Mouse (Mus musculus) cerebellum, adult 2 months (tissue): ENCODE measurements at regions not wholly inside any gene's neighbourhood (a gene's known extent, or its start where the extent isn't known, plus 50 kb on each side); places are given as distances from the start of the nearest gene placed in this dataset.

Experiments
- DNase-seq, 2 experiments: peaks; one replicate each; pipeline ENCODE4 v3.0.0; 2021
- H3K27ac ChIP-seq: fragments of 200-500 bp; 2 replicates; pipeline ENCODE4 v1.5.1; 2012; ENCODE audit warnings: low read length, control low read depth, inconsistent platforms; ENCODE audit not compliant: insufficient read depth
- H3K27me3 ChIP-seq: fragments of 200-500 bp; 2 replicates; pipeline ENCODE4 v1.6.1; 2012; ENCODE audit warnings: inconsistent platforms, mild to moderate bottlenecking, low read length, moderate library complexity; ENCODE audit not compliant: control insufficient read depth, insufficient read depth
- H3K4me1 ChIP-seq: fragments of 200-500 bp; 2 replicates; pipeline ENCODE4 v1.6.1; 2011; ENCODE audit warnings: low read length; ENCODE audit not compliant: control insufficient read depth, insufficient read depth
- H3K4me3 ChIP-seq: fragments of 200-500 bp; replicated peaks from 2 replicates; pipeline ENCODE3; 2011; ENCODE audit warnings: mild to moderate bottlenecking, low read depth, low read length, control low read depth; ENCODE audit not compliant: insufficient read depth
- CTCF ChIP-seq: fragments of 200-500 bp; IDR thresholded peaks from 2 replicates; pipeline ENCODE4 v1.5.1; 2011; ENCODE audit warnings: low read depth, mild to moderate bottlenecking, control low read depth, low read length, moderate library complexity, borderline replicate concordance; ENCODE audit not compliant: insufficient read depth
- POLR2A ChIP-seq: fragments of 200-500 bp; IDR thresholded peaks from 2 replicates; pipeline ENCODE4 v1.6.1; 2011; ENCODE audit warnings: low read length, control low read depth, borderline replicate concordance; ENCODE audit not compliant: insufficient read depth
- WGBS: fragments of 180-500 bp; shearing (Covaris S2); methylation state at CpG from one replicate; pipeline ENCODE4 v1.1.7; 2018; 5-methylcytosine and 5-hydroxymethylcytosine counted together

GRCm38 (mm10) chr17:82516850-82517249 is 698.2 kb upstream of the Pkdcc start:
- H3K27ac ChIP-seq = no peak overlapping the region
- TF ChIP-seq POLR2A = no peak
- no peak overlapping the region for H3K4me3 ChIP-seq
- no peaks in the 10 kb centered on the region for H3K4me1 ChIP-seq
- 69% methylated on average over 3 of the region's 3 CpGs for WGBS
- DNase-seq = no peak
- no peaks in the 10 kb centered on the region for H3K27me3 ChIP-seq

GRCm38 (mm10) chr17:82513816-82514215 is 701.3 kb upstream of the Pkdcc start:
- Histone ChIP-seq H3K4me1 (no peaks in the 10 kb centered on the region), H3K4me3 (no peak overlapping the region), H3K27me3 (no peaks in the 10 kb centered on the region), H3K27ac (no peak overlapping the region)
- WGBS = 86% methylated on average over 2 of the region's 2 CpGs
- no peak for DNase-seq
- TF ChIP-seq POLR2A (no peak), CTCF (no peak)

- WGBS = 84% methylated on average over 3 of the region's 3 CpGs
- no peaks in the 10 kb centered on the region for H3K4me1 ChIP-seq
- H3K27me3 ChIP-seq = no peaks in the 10 kb centered on the region
- TF ChIP-seq CTCF (no peak), POLR2A (no peak)
- no peak overlapping the region for H3K27ac ChIP-seq
- no peak overlapping the region for H3K4me3 ChIP-seq
- no peak for DNase-seq
These were observed 710.8 kb upstream of the Pkdcc start for GRCm38 (mm10) chr17:82504291-82504690.

GRCm38 (mm10) chr17:82485544-82485943 is 729.5 kb upstream of the Pkdcc start:
- H3K4me3 ChIP-seq = no peak overlapping the region
- H3K4me1 ChIP-seq = no peaks in the 10 kb centered on the region
- H3K27me3 ChIP-seq = no peaks in the 10 kb centered on the region
- no peak for TF ChIP-seq CTCF
- no peak for TF ChIP-seq POLR2A
- 78% methylated on average over 3 of the region's 3 CpGs for WGBS
- no peak overlapping the region for H3K27ac ChIP-seq
- DNase-seq = no peak

GRCm38 (mm10) chr17:82484609-82485008 is 730.5 kb upstream of the Pkdcc start:
- no peak for DNase-seq
- no peak overlapping the region for H3K4me3 ChIP-seq
- no peaks in the 10 kb centered on the region for H3K27me3 ChIP-seq
- TF ChIP-seq POLR2A (no peak), CTCF (no peak)
- H3K27ac ChIP-seq = no peak overlapping the region
- no peaks in the 10 kb centered on the region for H3K4me1 ChIP-seq
- WGBS = 93% methylated on average over 6 of the region's 6 CpGs

- TF ChIP-seq POLR2A = no peak
- TF ChIP-seq CTCF = no peak
- WGBS = 83% methylated on average over 5 of the region's 5 CpGs
- no peaks in the 10 kb centered on the region for H3K4me1 ChIP-seq
These were observed 719.8 kb upstream of the Slc8a1 start for GRCm38 (mm10) chr17:82457972-82458371.

GRCm38 (mm10) chr17:82453847-82454246 is 715.7 kb upstream of the Slc8a1 start:
- H3K4me1 ChIP-seq = no peaks in the 10 kb centered on the region
- no peaks in the 10 kb centered on the region for H3K27me3 ChIP-seq
- WGBS = 16% methylated on average over 1 of the region's 1 CpGs
- TF ChIP-seq POLR2A = no peak
- no peak overlapping the region for H3K4me3 ChIP-seq
- no peak overlapping the region for H3K27ac ChIP-seq
- DNase-seq = no peak

More at GRCm38 (mm10) chr17:82457972-82458371, 719.8 kb upstream of the Slc8a1 start:
- H3K4me3 ChIP-seq = no peak overlapping the region
- H3K27ac ChIP-seq = no peak overlapping the region
- DNase-seq = no peak
- no peaks in the 10 kb centered on the region for H3K27me3 ChIP-seq

- WGBS = 95% methylated on average over 3 of the region's 3 CpGs
These were observed 700.9 kb upstream of the Slc8a1 start for GRCm38 (mm10) chr17:82439105-82439504.

GRCm38 (mm10) chr17:82437206-82437605 is 699.0 kb upstream of the Slc8a1 start:
- Histone ChIP-seq H3K4me1 (no peaks in the 10 kb centered on the region), H3K4me3 (no peak overlapping the region), H3K27me3 (no peaks in the 10 kb centered on the region), H3K27ac (no peak overlapping the region)
- DNase-seq = no peak
- TF ChIP-seq POLR2A = no peak
- TF ChIP-seq CTCF = no peak
- 80% methylated on average over 3 of the region's 3 CpGs for WGBS

More at GRCm38 (mm10) chr17:82439105-82439504, 700.9 kb upstream of the Slc8a1 start:
- H3K4me3 ChIP-seq = no peak overlapping the region
- no peak for TF ChIP-seq POLR2A
- no peak for TF ChIP-seq CTCF
- no peak for DNase-seq
- no peaks in the 10 kb centered on the region for H3K27me3 ChIP-seq
- H3K27ac ChIP-seq = no peak overlapping the region
- no peaks in the 10 kb centered on the region for H3K4me1 ChIP-seq
